Mouse (Mus musculus) MEL (cell line): ENCODE results near the gene Npm3. TPM values are rescaled to one million over a fixed set of nuclear protein-coding genes. Genes with fewer than 3 reads are reported as not detected.

Experiments
- DNase-seq: peaks from one replicate; pipeline ENCODE4 v3.0.0; 2011; ENCODE audit warnings: low read depth, low spot score
- H3K27ac ChIP-seq: 2 replicates; pipeline ENCODE4 v1.5.1; 2012; ENCODE audit warnings: low read depth, mild to moderate bottlenecking, control low read depth, low read length, moderate library complexity; ENCODE audit not compliant: control insufficient read depth
- H3K27me3 ChIP-seq, 2 experiments: fragments of 150-350 bp in 1 of 2; sonication (generic) in 1 of 2; 2 replicates each; pipeline ENCODE4 v1.6.1; 2012; ENCODE audit warnings: low read length in 2 of 2, mild to moderate bottlenecking in 2 of 2, improper control_type of control experiment in 1 of 2, moderate library complexity in 1 of 2; ENCODE audit not compliant: insufficient read depth in 2 of 2, control insufficient read depth in 1 of 2
- H3K36me3 ChIP-seq, 2 experiments: 2 replicates each; pipeline ENCODE4 v1.6.1; 2012 to 2014; ENCODE audit warnings: low read length in 2 of 2, improper control_type of control experiment in 1 of 2, inconsistent platforms in 1 of 2, mild to moderate bottlenecking in 1 of 2; ENCODE audit not compliant: insufficient read depth in 2 of 2, control insufficient read depth in 1 of 2
- H3K4me1 ChIP-seq, 2 experiments: fragments of 150-350 bp in 1 of 2; sonication (generic) in 1 of 2; 2 replicates each; pipeline ENCODE4 v1.6.1; 2012; ENCODE audit warnings: low read length in 2 of 2, improper control_type of control experiment in 1 of 2, mild to moderate bottlenecking in 1 of 2; ENCODE audit not compliant: insufficient read depth in 2 of 2, control insufficient read depth in 1 of 2
- H3K4me3 ChIP-seq, 2 experiments: fragments of 150-350 bp in 1 of 2; sonication (generic) in 1 of 2; 2 replicates each; pipeline ENCODE4 v1.5.1; 2012; ENCODE audit warnings: low read depth in 2 of 2, low read length in 2 of 2, mild to moderate bottlenecking in 2 of 2, moderate library complexity in 2 of 2, control low read depth in 1 of 2, improper control_type of control experiment in 1 of 2; ENCODE audit not compliant: control insufficient read depth in 1 of 2, insufficient read depth in 1 of 2
- H3K79me2 ChIP-seq: 2 replicates; pipeline ENCODE4 v1.6.1; 2012; ENCODE audit warnings: mild to moderate bottlenecking, low read length, moderate library complexity; ENCODE audit not compliant: control insufficient read depth, poor library complexity, insufficient read depth
- H3K9ac ChIP-seq: 2 replicates; pipeline ENCODE4 v1.6.1; 2012; ENCODE audit warnings: low read depth, mild to moderate bottlenecking, control low read depth, low read length, moderate library complexity; ENCODE audit not compliant: control insufficient read depth, poor library complexity, severe bottlenecking
- H3K9me3 ChIP-seq: fragments of 150-350 bp; sonication (generic); replicated peaks from 2 replicates; pipeline ENCODE4 v1.6.1; 2012; ENCODE audit warnings: mild to moderate bottlenecking, low read length, improper control_type of control experiment, moderate library complexity; ENCODE audit not compliant: insufficient read depth
- CHD1 ChIP-seq: IDR thresholded peaks from 2 replicates; pipeline ENCODE4 v1.6.1; 2012; ENCODE audit warnings: low read depth, mild to moderate bottlenecking, inconsistent platforms, low read length, improper control_type of control experiment
- CHD2 ChIP-seq: IDR thresholded peaks from 2 replicates; pipeline ENCODE4 v1.6.1; 2011; ENCODE audit warnings: low read length, improper control_type of control experiment
- CTCF ChIP-seq, 3 experiments: IDR thresholded peaks in 2 of 3; conservative IDR thresholded peaks in 1 of 3; 2 replicates each; pipeline ENCODE4 v1.5.1; 2011 to 2012; ENCODE audit warnings: low read length in 3 of 3, low read depth in 2 of 3, mild to moderate bottlenecking in 2 of 3, improper control_type of control experiment in 1 of 3, inconsistent platforms in 1 of 3, mixed read lengths in 1 of 3, moderate library complexity in 1 of 3; ENCODE audit not compliant: control insufficient read depth in 1 of 3, insufficient read depth in 1 of 3, poor library complexity in 1 of 3, severe bottlenecking in 1 of 3
- EP300 ChIP-seq, 2 experiments: IDR thresholded peaks; 2 replicates each; pipeline ENCODE4 v1.6.1; 2011; ENCODE audit warnings: improper control_type of control experiment in 2 of 2, low read length in 2 of 2, low read depth in 1 of 2, mild to moderate bottlenecking in 1 of 2
- ETS1 ChIP-seq: IDR thresholded peaks from 2 replicates; pipeline ENCODE4 v1.6.1; 2012; ENCODE audit warnings: low read depth, mild to moderate bottlenecking, inconsistent platforms, low read length, improper control_type of control experiment, moderate library complexity
- JUND ChIP-seq: IDR thresholded peaks from 2 replicates; pipeline ENCODE4 v1.6.1; 2011; ENCODE audit warnings: low read depth, mild to moderate bottlenecking, improper control_type of control experiment, low read length
- MAX ChIP-seq: IDR thresholded peaks from 2 replicates; pipeline ENCODE4 v1.6.1; 2011; ENCODE audit warnings: low read length, improper control_type of control experiment
- MYB ChIP-seq: IDR thresholded peaks from 2 replicates; pipeline ENCODE4 v1.6.1; 2011; ENCODE audit warnings: mild to moderate bottlenecking, low read depth, low read length, improper control_type of control experiment
- NRF1 ChIP-seq: IDR thresholded peaks from 2 replicates; pipeline ENCODE4 v1.6.1; 2014; ENCODE audit warnings: low read depth, mild to moderate bottlenecking, inconsistent platforms, low read length, improper control_type of control experiment, moderate library complexity; ENCODE audit not compliant: poor library complexity, insufficient read depth, severe bottlenecking
- POLR2AphosphoS2 ChIP-seq: IDR thresholded peaks from 2 replicates; pipeline ENCODE4 v1.6.1; 2011; ENCODE audit warnings: low read length, improper control_type of control experiment
- SIN3A ChIP-seq: IDR thresholded peaks from 2 replicates; pipeline ENCODE4 v1.6.1; 2012; ENCODE audit warnings: low read length, improper control_type of control experiment, inconsistent platforms
- TAL1 ChIP-seq: IDR thresholded peaks from 2 replicates; pipeline ENCODE4 v1.6.1; 2012; ENCODE audit warnings: mild to moderate bottlenecking, inconsistent platforms, low read length, moderate library complexity, mixed read lengths
- TBP ChIP-seq: IDR thresholded peaks from 2 replicates; pipeline ENCODE4 v1.8.0; 2011; ENCODE audit warnings: low read depth, low read length, improper control_type of control experiment
- TCF12 ChIP-seq: IDR thresholded peaks from 2 replicates; pipeline ENCODE4 v1.6.1; 2014; ENCODE audit warnings: low read depth, mild to moderate bottlenecking, inconsistent platforms, low read length, improper control_type of control experiment, moderate library complexity
- USF1 ChIP-seq: IDR thresholded peaks from 2 replicates; pipeline ENCODE4 v1.6.1; 2014; ENCODE audit warnings: low read depth, mild to moderate bottlenecking, inconsistent platforms, low read length, improper control_type of control experiment, moderate library complexity
- USF2 ChIP-seq, 2 experiments: IDR thresholded peaks; 2 replicates each; pipeline ENCODE4 v1.6.1; 2011 to 2012; ENCODE audit warnings: improper control_type of control experiment in 2 of 2, low read length in 2 of 2, borderline replicate concordance in 1 of 2, inconsistent platforms in 1 of 2, low read depth in 1 of 2, mild to moderate bottlenecking in 1 of 2; ENCODE audit not compliant: insufficient read depth in 1 of 2
- ZC3H11A ChIP-seq: IDR thresholded peaks from 2 replicates; pipeline ENCODE4 v1.6.1; 2012; ENCODE audit warnings: low read depth, mild to moderate bottlenecking, inconsistent platforms, low read length, improper control_type of control experiment
- polyA plus RNA-seq, 2 experiments: library from polyadenylated mRNA; stranded (reverse) in 1 of 2; unstranded in 1 of 2; fragments of >175 nt in 1 of 2; fragments of >200 nt in 1 of 2; gene quantifications; 2 replicates each; pipeline versions ENCODE4 v1.2.1 to v1.2.4; 2012; ENCODE audit warnings: low replicate concordance in 2 of 2, low read depth in 1 of 2; ENCODE audit not compliant: insufficient read length in 2 of 2, insufficient read depth in 1 of 2, missing spikeins in 1 of 2
- total RNA-seq: library from RNA; depleted of rRNA; stranded (reverse); fragments of 300-350 nt; gene quantifications from 2 replicates; pipeline ENCODE4 v1.2.3, GENCODE M21; 2012

The Npm3 gene
- total and polyA plus RNA-seq, 3 experiments: 426 to 602 TPM; not detected in 1

GRCm38 (mm10) chr19:45795406-45795944, 46.1 kb upstream of the Npm3 start:
- no peaks in the 10 kb centered on the region for H3K27me3 ChIP-seq
- TF ChIP-seq TAL1 (no peak), SIN3A (no peak), JUND (no peak), TCF12 (no peak), USF2 (IDR thresholded peaks at IDR 0.05; ENCODE audit: borderline replicate concordance in 1 of 2, insufficient read depth in 1 of 2, low read depth in 1 of 2, low read length in 2 of 2) (no peak), NRF1 (no peak), ZC3H11A (no peak)
- no peak overlapping the region for H3K9ac ChIP-seq
- H3K4me1 ChIP-seq: peaks cover 5 to 11% of the 10 kb centered on the region in 2 experiments
- no peaks in the 10 kb centered on the region for H3K9me3 ChIP-seq
- no peak for DNase-seq
- no peaks in the 10 kb centered on the region for H3K79me2 ChIP-seq
- peaks cover 0 to 10% of the 10 kb centered on the region in 2 experiments; a peak in 2 of 4 replicates for H3K36me3 ChIP-seq
- H3K27ac ChIP-seq: no peak overlapping the region
- H3K4me3 ChIP-seq: no peak overlapping the region

- Histone ChIP-seq H3K27ac (no peak overlapping the region), H3K36me3 (peaks cover 0 to 15% of the 10 kb centered on the region in 2 experiments; a peak in 2 of 4 replicates), H3K9ac (no peak overlapping the region), H3K4me3 (no peak overlapping the region), H3K9me3 (no peaks in the 10 kb centered on the region), H3K79me2 (no peaks in the 10 kb centered on the region), H3K4me1 (peaks cover 5 to 12% of the 10 kb centered on the region in 2 experiments)
- no peak for DNase-seq
- TF ChIP-seq POLR2AphosphoS2 (no peak), MYB (no peak), CHD1 (no peak), USF1 (no peak), CHD2 (no peak), TBP (no peak)
- TF ChIP-seq, all 39 proteins: peak for 0
- no peaks in the 10 kb centered on the region for H3K27me3 ChIP-seq
Measured at GRCm38 (mm10) chr19:45794718-45795117, 45.3 kb upstream of the Npm3 start.

- TF ChIP-seq TAL1: no peak
- no peak for TF ChIP-seq MAX
- no peak for TF ChIP-seq JUND
- no peak for TF ChIP-seq TCF12
- no peak for TF ChIP-seq CTCF (IDR thresholded peaks at IDR 0.05 in 2 of 3, conservative IDR thresholded peaks at IDR 0.05 in 1 of 3; ENCODE audit: control insufficient read depth in 1 of 3, insufficient read depth in 1 of 3, low read depth in 2 of 3, low read length in 3 of 3, poor library complexity in 1 of 3, severe bottlenecking in 1 of 3)
- no peak for TF ChIP-seq TBP
- TF ChIP-seq ETS1: no peak
- no peak for TF ChIP-seq EP300 (IDR thresholded peaks at IDR 0.05; ENCODE audit: low read depth in 1 of 2, low read length in 2 of 2)
- H3K27ac ChIP-seq: no peak overlapping the region
Measured at GRCm38 (mm10) chr19:45792404-45792803, 43.0 kb upstream of the Npm3 start.

More at GRCm38 (mm10) chr19:45792404-45792803, 43.0 kb upstream of the Npm3 start:
- Histone ChIP-seq H3K4me3 (no peak overlapping the region), H3K79me2 (no peaks in the 10 kb centered on the region), H3K36me3 (peaks cover 0 to 30% of the 10 kb centered on the region in 2 experiments; a peak in 2 of 4 replicates), H3K4me1 (peaks cover 8 to 25% of the 10 kb centered on the region in 2 experiments), H3K27me3 (no peaks in the 10 kb centered on the region), H3K9ac (no peak overlapping the region), H3K9me3 (no peaks in the 10 kb centered on the region)
- no peak for DNase-seq
